Mouse (Mus musculus) R1 (cell line): ENCODE measurements at regions not wholly inside any gene's neighbourhood (a gene's known extent, or its start where the extent isn't known, plus 50 kb on each side); places are given as distances from the start of the nearest gene placed in this dataset.

ENCODE experiments used
- DNase-seq: peaks from one replicate; pipeline ENCODE4 v3.0.0-alpha.2; 2018; ENCODE audit warnings: low read depth, low spot score

DNA sequence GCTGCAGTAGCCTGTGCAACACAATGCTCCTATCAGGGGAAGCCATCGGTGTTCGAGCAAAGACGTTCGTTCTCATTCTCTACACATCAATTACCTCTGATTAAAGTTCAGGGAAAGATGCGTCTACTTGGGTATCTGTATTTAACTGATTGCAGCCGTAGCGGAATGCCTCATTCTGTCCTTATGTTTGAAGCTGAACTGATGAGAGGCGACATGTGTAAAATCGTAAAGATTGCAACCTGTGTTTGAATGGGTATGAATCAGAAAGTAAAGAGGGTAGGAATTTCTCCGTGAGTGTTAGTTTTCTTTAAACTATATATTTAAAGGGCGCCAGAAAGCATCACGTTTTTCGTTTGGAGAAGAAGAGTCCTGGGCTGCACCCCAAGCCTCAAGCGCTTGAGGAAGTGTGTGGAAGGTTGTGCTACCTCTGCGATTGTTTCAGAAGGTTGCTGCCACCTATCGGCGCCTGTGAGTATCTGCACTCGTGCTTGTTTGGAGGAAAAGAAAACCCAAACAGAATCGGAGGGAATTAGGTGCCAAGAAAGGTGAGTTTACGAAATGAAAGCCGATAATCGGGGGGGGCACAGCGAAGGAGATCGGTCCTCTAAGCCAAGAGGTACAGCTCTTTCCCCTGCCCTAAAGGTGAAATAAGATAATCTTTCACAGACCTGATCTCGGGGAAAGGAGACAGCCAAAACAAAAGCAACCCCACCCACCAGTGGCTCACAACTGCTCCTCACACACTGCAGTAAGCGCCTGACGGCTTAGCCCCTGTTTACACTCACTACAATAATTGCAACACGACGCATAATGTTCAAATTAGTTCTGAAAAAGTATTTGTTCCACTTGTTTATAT is 346.4 kb upstream of the Prkcq start:
- DNase-seq = peak; percentile 81

DNA sequence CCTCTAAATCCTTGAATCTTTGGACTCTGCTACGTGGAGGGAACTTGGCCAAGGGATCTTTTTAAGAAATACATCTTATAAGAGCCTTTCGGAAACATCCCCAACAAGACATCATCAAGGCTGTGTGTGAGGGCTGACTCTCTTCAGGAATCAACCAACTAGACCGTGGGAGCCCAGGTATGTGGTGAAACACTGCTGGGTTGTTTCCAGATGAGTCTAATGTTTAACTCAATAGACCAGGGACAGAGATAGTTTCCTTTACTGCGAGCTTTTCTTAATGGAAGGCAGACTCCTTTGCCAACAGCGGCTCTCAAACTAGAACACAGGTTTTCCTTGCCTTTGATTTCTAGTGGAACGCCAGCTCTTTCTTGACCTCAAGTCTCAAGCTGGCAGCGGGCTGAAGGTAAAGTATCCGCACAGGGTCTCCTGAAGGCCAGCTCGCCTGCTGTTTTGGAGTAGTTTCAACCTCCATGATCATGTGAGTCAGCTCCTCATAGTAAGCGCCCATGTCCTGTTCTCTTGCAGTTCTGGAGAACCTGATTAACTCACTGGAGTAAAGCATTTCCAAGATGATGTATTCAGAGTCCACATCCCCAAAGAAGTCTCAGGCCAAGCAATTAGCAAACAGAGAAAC is 345.7 kb upstream of the Prkcq start:
- DNase-seq = no peak

DNA sequence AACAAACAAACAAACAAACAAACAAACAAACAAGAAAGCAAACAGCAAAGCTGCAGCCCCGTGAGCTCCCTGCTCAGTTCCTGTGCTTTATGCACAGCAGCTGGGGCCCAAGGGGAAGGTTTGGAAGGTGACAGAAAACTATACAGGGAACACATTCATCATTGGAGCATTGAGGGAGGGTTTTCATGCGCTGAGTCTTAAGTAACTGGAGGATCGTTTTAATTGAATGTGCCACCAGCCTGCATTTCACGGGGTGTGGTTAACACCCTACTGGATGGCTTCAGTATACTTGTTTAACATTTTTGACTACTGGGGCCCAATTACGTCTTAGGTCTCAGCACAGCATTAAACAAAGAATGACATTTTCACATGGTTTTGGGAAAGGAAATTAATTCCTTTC is 331.9 kb upstream of the Prkcq start:
- DNase-seq = no peak

DNA sequence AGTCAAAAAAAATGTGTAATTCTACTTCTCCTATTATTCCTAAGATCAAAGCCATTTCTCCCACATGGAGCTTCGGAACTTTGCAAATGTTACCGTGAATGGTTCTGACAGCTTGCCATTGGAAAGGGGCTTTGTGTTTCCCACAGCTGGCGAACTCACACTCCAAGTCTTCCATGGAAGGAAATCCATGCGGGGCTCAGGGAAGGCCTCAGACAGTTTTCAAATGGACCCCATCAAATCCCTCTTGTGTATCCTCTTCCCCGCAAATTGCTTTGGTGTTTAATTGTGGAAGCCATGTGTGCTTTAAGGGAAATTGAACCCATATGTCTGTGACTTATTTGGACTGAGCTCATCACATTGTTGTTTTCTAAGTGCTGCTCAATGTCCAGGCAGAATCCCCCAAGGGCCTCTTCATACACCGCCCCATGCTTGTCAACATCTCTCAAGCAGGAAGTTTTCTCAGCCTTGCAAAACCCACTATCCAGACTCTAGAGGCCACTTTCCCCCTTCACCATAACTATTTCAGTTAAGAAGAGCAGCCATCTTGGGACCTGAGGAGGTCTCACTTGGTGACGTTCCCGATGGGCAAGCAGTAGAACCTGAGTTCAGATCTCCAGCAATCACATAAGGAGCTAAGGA is 310.1 kb upstream of the Prkcq start:
- no peak for DNase-seq

DNA sequence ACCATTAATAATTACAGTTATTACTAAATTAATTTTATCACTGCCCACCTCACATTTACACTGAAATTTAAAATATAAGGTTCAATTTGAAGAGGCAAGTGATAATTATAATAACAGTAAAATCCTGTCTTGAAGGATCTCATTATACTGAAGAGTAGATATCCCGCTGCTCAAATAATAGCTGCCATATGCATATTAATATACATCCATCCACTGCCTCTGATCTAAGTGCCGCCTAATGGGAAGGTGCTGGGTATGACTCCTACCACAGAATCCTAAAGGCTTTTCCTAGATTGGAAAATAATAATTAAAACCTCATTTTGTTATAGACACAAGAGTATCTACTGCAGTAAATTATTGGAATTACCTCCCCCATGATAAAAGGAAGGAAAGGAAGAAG is 307.5 kb upstream of the Prkcq start:
- DNase-seq = no peak

DNA sequence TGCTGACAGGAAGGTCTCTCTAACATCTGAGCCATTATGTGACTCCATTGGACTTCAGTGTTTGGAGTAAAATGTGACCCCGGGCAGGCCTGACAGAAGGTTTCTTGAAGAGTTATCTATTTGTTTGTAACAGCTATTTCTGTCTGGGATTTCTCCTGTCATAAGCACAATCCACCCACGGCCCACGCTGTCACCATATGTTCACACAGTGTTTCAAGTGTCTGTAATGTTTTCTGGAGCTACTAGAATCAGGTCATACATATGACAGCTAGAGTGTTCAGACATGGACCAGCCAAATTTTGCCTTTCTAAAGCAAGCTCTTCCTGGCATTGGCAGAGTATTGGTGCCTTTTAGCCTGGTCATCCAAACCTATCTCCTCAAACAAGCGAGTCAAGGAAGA is 297.6 kb upstream of the Prkcq start:
- DNase-seq = no peak

DNA sequence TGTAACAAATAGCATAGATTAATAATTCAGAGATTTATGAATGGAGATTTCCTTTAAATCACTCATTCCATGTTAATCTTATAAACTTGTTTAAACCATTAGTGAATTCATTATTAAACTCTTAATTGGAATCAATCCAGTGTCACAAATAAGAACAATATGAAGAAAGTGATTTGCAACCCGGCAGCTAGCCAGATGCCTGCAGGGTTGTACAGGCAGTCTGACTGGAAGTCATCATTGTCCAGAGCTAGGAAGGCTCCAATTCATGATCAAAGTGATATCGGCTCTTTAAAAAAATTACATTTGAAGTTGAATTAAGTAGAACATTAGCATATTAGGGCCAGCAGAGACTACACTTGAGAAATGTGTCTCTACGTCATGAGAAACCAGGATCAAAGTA is 270.0 kb upstream of the Prkcq start:
- DNase-seq = no peak

DNA sequence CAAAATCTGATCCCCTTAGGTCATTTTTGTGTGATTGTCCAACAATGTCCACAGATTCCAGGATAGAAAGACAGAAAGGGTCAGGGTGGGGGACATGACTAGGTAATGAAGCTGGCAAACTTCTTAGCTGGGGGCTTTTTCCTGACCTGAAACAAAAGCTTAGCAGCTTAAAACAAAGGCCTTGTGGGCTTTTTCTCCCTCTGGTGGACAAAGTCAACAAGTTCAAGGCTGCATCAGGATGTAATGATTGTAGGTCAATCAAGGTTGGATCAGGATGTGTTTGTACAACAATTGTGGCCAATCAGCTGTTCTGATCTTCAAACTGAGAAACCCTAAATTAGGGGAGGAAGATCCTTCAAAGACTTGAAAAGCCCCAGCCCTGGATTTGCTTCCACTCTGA is 252.0 kb upstream of the Prkcq start:
- peak; percentile 17 for DNase-seq

DNA sequence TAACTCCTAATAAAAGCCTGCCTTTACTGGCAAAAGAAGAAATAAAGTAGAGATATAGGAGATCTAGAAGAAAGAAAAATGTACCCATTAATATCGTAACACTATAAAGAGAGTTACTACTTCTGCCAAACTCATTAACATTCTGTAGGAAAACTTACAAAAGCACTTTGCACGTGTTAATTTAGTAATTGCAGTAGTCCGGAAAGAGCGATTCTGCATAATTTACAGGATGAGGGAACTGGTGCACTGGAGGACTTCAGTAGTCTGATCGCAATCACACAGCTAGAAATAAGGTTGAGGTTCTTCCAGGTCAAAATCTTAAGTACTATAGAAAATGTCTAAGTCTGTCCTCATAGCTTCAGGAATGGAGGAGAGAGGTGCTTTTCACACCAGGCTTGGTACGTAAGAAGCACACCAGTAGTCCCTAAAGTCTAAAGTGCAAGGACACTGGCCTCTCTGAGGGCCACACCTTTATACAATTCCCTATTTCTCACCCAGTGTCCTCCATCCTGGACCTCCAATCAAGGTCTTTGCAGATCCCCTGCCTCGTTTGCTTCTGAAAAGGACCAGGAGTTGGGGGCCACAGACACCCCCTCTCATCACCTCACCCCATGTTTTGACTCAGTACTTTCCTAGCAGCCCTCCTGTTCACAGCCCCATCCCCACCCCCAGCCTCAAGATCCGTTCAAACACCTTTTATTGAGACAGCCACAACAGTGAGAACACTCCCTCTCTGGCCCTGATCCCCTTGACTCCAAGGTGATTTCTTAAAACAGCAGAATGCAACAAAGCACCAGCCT is 251.0 kb upstream of the Prkcq start:
- DNase-seq = no peak

DNA sequence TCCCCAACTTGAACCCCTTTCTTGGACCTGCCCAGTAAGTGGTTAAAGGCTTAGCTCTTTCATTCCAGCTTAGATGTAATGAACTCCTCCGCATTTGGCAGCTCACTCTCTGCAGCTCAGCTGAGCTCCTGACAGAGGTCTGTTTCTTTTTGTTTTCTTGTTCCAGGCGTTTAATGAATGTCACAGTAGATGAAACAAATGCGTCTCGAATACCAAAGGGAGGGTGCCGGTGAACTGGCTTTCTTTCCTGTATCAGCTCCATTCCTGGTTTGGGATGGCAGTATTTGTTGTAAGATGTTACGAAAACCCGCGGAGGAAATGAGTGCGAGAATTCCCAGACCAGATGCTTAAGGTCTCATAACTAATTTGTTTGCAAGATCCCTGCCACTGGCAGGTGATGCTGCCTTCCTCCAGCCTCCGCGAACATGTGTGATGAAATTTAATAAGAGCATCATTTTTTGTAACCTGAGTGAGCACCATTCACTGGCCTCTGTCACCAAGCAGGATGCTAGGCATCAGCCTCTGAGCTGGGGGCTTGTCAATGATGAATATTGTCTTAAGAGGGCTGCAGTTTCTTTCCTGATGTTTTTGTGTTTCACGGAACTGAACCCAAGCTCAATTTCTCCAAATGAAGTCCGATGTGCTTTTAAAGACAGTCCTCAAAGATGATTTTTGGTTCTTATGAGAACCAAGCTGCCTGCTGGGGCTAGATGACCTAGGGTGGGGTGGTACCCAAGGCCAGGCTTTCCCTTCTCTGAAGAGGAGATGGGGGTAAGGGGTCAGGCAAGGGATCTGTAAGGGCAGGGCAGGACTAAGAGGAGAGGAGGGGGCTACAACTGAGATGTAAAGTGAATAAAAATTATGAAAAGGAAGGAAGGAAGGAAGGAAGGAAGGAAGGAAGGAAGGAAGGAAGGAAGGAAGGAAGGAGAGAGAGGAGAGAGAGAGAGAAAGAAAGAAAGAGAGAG is 250.1 kb upstream of the Prkcq start:
- DNase-seq = no peak

DNA sequence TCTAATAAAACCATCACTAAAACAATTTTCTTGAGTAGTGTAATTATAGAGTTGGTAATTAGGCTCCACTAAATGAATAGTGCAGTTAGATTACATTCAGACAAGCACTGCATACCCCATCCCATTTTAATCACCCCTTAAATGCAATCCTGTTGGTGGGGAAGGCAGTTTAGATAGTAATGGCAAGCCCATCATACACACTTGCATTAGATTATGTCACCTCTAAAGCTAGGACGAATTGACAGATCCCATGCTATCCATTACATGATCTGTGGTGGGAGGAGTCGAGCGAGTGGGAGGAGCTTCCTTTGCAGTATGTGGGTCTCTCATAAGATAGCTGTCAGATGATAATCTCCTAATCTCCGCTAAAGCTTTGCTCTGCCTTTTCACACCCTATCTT is 247.9 kb upstream of the Prkcq start:
- no peak for DNase-seq

DNA sequence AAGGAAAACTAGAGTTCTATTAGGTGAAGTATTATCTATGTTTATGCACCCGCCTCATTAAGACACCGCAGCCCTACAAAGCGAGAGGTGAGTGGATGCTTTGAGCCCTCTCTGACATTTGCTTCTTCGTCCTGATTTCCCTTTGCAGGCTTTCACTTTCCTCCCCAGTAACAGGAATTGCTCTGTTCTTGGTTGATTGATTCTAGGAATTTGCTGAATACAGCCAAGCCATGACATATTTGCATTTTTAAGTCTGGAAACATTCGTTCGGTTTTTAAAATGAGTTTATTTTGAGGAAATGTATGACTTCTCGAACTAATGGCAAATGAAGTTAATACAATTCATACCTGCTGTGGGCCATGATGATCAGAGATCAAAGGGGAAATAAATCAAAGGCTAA is 246.5 kb upstream of the Prkcq start:
- DNase-seq = no peak

DNA sequence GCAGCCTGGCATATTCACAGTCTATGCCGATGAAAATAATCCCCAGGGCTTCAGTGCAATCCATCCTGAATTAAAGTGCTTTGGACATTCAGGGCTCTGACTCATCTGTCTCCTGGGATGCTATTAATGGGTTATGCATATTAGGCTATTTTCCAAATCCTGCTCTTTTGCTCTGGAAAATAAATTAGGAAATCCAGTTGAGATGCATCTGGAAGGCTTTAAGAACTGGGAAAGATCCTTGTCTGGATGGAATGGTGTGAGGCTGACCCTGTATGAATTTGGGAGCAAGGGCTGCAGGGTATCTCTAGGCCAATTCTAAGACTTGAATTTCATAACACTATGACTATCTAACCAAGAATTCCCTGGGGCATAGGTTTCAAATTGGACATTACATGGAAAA is 234.5 kb upstream of the Prkcq start:
- no peak for DNase-seq

DNA sequence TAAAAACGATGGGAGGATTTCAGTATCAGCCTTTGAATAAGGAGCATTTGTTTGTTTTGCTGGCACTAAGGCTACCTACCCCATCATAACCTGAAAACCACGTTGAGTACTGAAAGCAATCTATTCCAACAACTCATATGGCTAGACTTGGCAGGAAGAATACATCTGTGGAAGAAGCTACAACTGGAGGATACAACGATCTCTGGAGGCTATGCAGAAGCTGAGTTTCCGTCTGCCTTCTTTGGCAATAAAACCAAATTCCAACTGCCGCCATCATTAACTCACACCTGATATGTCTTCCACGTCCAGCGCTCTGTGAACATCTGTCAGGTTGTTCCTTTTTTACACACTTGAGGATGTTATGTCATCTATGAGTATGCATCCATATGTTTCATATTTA is 206.7 kb upstream of the Prkcq start:
- no peak for DNase-seq

DNA sequence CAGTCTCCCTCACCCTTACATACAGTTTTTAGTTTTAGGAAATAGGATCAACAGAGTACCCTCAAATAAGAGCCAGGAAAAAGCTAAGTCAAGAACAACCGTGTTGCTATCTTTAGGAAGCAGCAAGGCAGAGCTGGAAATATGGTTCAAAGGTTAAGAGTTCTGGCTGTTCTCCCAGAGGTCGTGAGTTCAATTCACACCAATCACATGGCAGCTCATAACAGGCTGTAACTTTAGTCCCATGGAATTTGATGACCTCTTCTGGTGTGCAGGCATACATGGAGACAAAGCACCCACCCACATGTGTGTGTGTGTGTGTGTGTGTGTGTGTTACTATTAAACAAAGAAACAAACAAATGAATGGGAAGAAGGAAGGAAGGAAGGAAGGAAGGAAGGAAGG is 205.0 kb upstream of the Prkcq start:
- no peak for DNase-seq

DNA sequence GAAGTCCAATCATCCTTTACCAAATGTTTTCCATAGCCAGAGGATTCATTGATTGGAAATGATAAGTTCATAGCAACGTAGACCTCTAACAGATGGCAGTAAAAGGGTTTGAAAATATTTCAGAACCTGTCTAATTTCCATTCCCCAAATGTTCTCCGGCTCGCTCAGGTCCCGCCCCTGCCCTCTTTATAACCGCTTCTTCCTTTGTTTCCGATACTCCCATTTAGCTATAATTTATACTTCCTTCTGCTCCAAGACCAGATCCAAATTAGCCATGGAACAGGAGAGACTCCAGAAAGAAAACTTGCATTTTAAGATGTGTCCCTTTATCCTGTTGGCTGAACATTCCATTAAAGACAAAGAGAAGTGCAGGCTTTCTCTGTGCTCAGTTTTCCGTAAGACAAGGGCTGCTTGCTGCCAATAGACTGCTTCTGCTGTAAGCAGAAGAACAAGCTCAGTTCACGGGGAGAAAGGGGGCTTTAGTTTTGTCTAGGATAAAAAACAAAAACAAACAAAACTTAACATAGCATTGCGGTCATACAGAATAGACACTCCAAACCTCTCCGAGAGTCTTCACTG is 202.7 kb upstream of the Prkcq start:
- DNase-seq = no peak

DNA sequence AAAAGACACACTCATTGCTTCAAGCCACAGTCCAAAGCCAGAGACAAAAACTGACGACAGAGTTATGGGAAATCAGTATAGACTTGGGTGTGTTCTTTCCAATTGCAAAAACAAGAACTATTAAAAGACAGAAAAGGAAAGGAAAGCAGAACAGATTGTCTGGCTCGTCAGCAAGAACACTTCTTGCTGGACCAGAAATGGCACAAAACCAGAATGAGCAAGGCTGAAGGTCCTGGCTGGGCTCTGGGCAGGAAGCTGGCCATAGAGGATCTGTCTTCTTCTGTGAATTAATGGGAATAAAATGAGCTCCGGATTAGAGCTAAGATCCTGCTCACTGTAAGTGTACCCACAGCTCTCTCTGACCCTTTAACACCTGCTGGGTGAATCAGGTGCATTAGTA is 199.9 kb upstream of the Prkcq start:
- no peak for DNase-seq

DNA sequence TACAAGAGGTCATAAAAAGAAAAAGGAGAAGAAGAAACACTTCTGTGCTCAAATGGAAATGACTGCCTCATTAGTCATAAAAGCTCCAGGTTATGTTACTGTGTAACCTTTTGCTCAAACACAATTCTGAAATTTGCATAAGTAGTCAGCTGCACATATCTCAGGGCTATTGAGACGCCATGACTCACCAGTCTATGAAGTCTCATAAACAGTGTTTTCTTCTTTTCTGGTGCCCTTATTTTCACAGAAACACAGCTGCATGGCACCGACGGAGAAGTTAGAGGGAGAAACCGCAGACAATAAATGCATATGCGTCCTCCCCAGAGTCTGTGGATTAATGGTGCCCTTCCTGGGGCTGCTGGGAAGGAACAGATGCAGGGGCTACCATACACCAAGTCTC is 193.1 kb upstream of the Prkcq start:
- no peak for DNase-seq

DNA sequence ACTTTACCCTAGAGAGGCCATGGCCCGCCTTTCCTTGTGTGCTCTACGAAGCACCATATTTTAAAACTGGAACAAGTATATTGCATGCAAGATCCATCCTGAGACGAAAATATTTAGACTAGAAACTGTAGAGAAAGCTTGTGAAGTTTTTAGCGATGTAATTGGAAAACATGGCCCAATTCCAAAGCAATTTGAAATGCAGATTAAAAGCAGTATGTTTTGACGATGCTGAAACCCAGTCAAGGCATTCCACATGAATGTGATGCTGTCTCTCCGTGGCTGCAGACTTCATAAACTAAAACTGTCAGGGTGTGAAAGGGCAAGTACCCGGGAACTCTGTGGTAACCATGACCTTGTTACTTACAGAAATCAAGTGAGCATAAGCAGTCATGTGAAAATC is 185.8 kb upstream of the Prkcq start:
- no peak for DNase-seq

DNA sequence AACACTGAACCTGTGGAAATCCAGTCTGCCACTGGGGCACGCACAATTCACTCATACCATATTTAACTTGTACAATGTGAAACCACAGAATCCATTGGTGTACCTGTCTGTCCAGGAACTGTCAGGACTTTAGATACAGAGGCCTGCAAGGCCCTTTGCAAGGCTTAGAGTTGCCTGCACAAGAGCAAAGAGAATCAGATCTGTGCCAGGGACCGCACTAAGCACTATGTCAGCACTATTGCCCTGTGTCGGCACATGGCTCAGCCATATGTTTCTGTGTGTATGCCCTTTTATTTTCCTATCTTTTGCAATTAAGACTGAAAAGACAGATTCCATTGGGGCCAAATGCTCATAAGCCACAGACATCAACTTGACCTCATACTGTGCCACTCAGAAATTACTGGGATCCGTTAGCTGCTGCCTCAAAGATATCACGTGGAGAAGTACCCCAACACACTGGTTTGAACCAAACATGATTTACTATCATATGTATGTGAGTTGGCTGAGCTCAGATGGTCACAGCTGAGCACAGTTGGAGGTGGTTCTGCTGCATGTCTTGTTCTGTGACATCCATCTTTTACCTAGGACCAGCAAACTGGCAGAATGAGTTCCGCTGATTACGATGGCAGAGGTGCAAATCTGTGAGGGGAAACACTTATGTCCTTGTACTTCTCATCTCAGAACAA is 181.7 kb upstream of the Prkcq start:
- DNase-seq = no peak
